Mouse (Mus musculus) thymus, adult 2 months (tissue): Measurements from ENCODE around the gene Slc18b1. TPM values are rescaled to one million over a fixed set of nuclear protein-coding genes. Genes with fewer than 3 reads are reported as not detected.

Source experiments
- DNase-seq: peaks from one replicate; pipeline ENCODE4 v3.0.0; 2021
- H3K27ac ChIP-seq: fragments of 200-500 bp; 2 replicates; pipeline ENCODE4 v1.5.1; 2012; ENCODE audit warnings: low read length, control low read depth; ENCODE audit not compliant: control insufficient read depth, insufficient read depth
- H3K27me3 ChIP-seq: fragments of 200-500 bp; 2 replicates; pipeline ENCODE4 v1.6.1; 2012; ENCODE audit warnings: mild to moderate bottlenecking, low read length, moderate library complexity, mixed read lengths; ENCODE audit not compliant: control insufficient read depth, insufficient read depth
- H3K36me3 ChIP-seq: fragments of 200-500 bp; 2 replicates; pipeline ENCODE4 v1.6.1; 2012; ENCODE audit warnings: mild to moderate bottlenecking, low read length, moderate library complexity; ENCODE audit not compliant: control insufficient read depth, insufficient read depth
- H3K4me1 ChIP-seq: fragments of 200-500 bp; replicated peaks from 2 replicates; pipeline ENCODE4 v1.6.1; 2012; ENCODE audit warnings: low read length; ENCODE audit not compliant: control insufficient read depth, insufficient read depth
- H3K4me3 ChIP-seq: fragments of 200-500 bp; 2 replicates; pipeline ENCODE4 v1.5.1; 2012; ENCODE audit warnings: mild to moderate bottlenecking, low read length, control low read depth, moderate library complexity; ENCODE audit not compliant: control insufficient read depth, insufficient read depth
- CTCF ChIP-seq: fragments of 200-500 bp; IDR thresholded peaks from 2 replicates; pipeline ENCODE4 v1.5.1; 2012; ENCODE audit warnings: mild to moderate bottlenecking, control low read depth, low read length, moderate library complexity, borderline replicate concordance; ENCODE audit not compliant: control insufficient read depth, poor library complexity, insufficient read depth; ENCODE audit errors: extremely low read depth
- POLR2A ChIP-seq: fragments of 200-500 bp; IDR thresholded peaks from 2 replicates; pipeline ENCODE4 v1.6.1; 2012; ENCODE audit warnings: mild to moderate bottlenecking, low read length, control low read depth, moderate library complexity; ENCODE audit not compliant: control insufficient read depth, poor library complexity, insufficient read depth; ENCODE audit errors: extremely low read depth
- WGBS: fragments of 180-500 bp; shearing (Covaris S2); methylation state at CpG from one replicate; pipeline ENCODE4 v1.1.7; 2018; 5-methylcytosine and 5-hydroxymethylcytosine counted together
- polyA plus RNA-seq: library from polyadenylated mRNA; depleted of rRNA; stranded (reverse); fragments of >200 nt; gene quantifications from 2 replicates; pipeline ENCODE4 v1.2.3, GENCODE M21; 2012; rRNA removed

Slc18b1 gene
- polyA plus RNA-seq, 1 experiment, result 1.8 TPM

GRCm38 (mm10) chr10:23851228-23851912, 54.6 kb downstream of the Slc18b1 start, which contains the start of gene Vnn3:
Gene Vnn3, plus strand, starts transcription at chr10:23851462.
- Histone ChIP-seq H3K4me1 (no peaks in the 10 kb centered on the region), H3K27me3 (no peaks in the 10 kb centered on the region), H3K36me3 (no peaks in the 10 kb centered on the region), H3K4me3 (no peak within 1 kb of the TSS), H3K27ac (no peak within 1 kb of the TSS)
- DNase-seq, result no peak
- 85% methylated on average over 4 of the region's 4 CpGs for WGBS
- no peak for TF ChIP-seq POLR2A
- no peak for TF ChIP-seq CTCF

GRCm38 (mm10) chr10:23852096-23852495, 55.3 kb downstream of the Slc18b1 start:
- no peak for DNase-seq
- Histone ChIP-seq H3K36me3 (no peaks in the 10 kb centered on the region), H3K27me3 (no peaks in the 10 kb centered on the region), H3K4me3 (no peak overlapping the region), H3K27ac (no peak overlapping the region), H3K4me1 (no peaks in the 10 kb centered on the region)
- no peak for TF ChIP-seq CTCF
- TF ChIP-seq POLR2A, result no peak
- WGBS, result 93% methylated on average over 2 of the region's 2 CpGs

GRCm38 (mm10) chr10:23864362-23865312, 67.9 kb downstream of the Slc18b1 start:
- no peak overlapping the region for H3K4me3 ChIP-seq
- 66% methylated on average over 9 of the region's 9 CpGs for WGBS

More at GRCm38 (mm10) chr10:23864362-23865312, 67.9 kb downstream of the Slc18b1 start:
- Histone ChIP-seq H3K27ac (no peak overlapping the region), H3K36me3 (no peaks in the 10 kb centered on the region), H3K4me1 (no peaks in the 10 kb centered on the region), H3K27me3 (no peaks in the 10 kb centered on the region)
- DNase-seq, result no peak
- no peak for TF ChIP-seq CTCF
- TF ChIP-seq POLR2A, result no peak

Other genes with a start within 250 kb of the Slc18b1 start
- 1,277 and 1,802 TPM in 2 replicates for gene Rps12, start 9.7 kb upstream of the Slc18b1 start, polyA plus RNA-seq
- gene Vnn3, start 54.5 kb downstream of the Slc18b1 start, polyA plus RNA-seq, result 1.8 and 2.0 TPM in 2 replicates
- 1.00 and 1.1 TPM in 2 replicates for gene Vnn1, start 97.7 kb downstream of the Slc18b1 start, polyA plus RNA-seq
- gene Taar1, start 123.4 kb downstream of the Slc18b1 start, polyA plus RNA-seq, result not detected in 2 replicates
- gene Taar2, start 141.6 kb downstream of the Slc18b1 start, polyA plus RNA-seq, result not detected in 2 replicates
- gene Taar3, start 152.6 kb downstream of the Slc18b1 start, polyA plus RNA-seq, result not detected in 2 replicates
- 0.12 TPM in 1 of 2 replicates, not detected in the other for gene Taar4, start 163.5 kb downstream of the Slc18b1 start, polyA plus RNA-seq
- gene Taar5, start 173.7 kb downstream of the Slc18b1 start, polyA plus RNA-seq, result not detected in 2 replicates
- gene Taar6, start 188.7 kb downstream of the Slc18b1 start, polyA plus RNA-seq, result not detected in 2 replicates
- gene Taar7a, start 196.5 kb downstream of the Slc18b1 start, polyA plus RNA-seq, result not detected in 2 replicates
- gene Taar7b, start 203.0 kb downstream of the Slc18b1 start, polyA plus RNA-seq, result not detected in 2 replicates
- not detected in 2 replicates for gene Taar7d, start 230.2 kb downstream of the Slc18b1 start, polyA plus RNA-seq
- gene Taar7e, start 240.6 kb downstream of the Slc18b1 start, polyA plus RNA-seq, result not detected in 2 replicates